Mouse (Mus musculus): ENCODE data around the gene Myadml2. TPM values are rescaled to one million over a fixed set of nuclear protein-coding genes. Genes with fewer than 3 reads are reported as not detected.

Gene Myadml2
- total and polyA plus RNA-seq, 3 experiments = not detected

GRCm38 (mm10) chr11:120633520-120634343 lies 14.2 kb downstream of the Myadml2 start, which contains the start of gene Mafg:
TSS of gene Mafg (minus strand) at chr11:120633600.
- Histone ChIP-seq H3K9me3 (replicated peaks; ENCODE audit: insufficient read depth, low read length) (no peaks in the 10 kb centered on the region), H3K4me1 (ENCODE audit: control insufficient read depth in 1 of 2, insufficient read depth in 2 of 2, low read length in 2 of 2) (peaks cover 26 to 48% of the 10 kb centered on the region in 2 experiments)
- peak; percentile 99 for DNase-seq (ENCODE audit: low read depth, low spot score)

DNA sequence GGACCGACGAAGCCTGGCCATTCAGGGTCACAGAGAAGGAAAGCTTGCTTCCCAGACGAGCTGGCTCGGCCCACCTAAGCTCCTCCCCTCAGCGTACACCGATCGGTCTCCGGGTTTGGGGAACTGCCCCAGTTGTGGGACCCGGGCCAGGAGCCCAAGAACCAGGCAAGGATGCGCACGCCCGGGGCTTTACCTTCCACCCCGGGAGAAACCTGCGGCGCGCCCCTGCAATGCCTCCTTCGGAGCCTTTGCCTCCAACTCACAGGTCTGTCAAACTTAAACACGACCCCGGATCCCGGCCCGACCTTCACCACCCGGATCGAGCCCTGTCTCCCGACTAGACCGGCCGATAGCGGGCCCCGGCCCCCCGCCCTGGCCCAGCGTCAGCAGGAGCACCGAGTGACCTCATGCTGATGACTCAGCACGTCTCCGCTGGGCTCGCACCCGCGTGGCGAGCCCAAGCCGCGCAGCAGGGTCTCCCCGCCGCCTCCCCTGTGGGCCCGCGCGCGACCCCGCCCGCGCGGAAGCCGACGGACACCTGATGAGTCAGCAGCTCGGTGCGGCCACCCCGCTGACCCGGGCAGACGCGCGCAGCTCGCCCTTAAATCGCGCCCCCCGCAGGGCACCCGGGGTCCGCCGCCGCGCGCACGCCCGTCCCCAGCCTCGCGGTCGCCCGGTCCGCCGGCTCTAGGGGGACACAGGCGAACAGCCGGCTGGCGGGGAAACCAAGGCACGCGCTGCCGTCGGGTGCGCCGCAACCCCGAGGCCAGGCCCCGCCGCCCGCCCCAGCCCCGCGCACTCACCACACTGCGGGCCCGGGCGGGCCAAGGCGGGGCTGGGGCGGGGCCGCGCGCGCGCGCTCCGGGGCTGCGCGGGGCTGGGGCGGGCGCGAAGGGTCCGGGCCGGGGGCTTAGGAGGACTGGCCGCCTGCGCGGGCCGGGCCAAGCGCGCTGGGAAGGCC lies 15.1 kb downstream of the Myadml2 start:
- peaks cover 26 to 48% of the 10 kb centered on the region in 2 experiments for H3K4me1 ChIP-seq (ENCODE audit: control insufficient read depth in 1 of 2, insufficient read depth in 2 of 2, low read length in 2 of 2)
- peak overlapping the region; percentile 79 to 87 for H3K4me3 ChIP-seq (ENCODE audit: control insufficient read depth in 1 of 2, insufficient read depth in 1 of 2, low read depth in 2 of 2, low read length in 2 of 2)
- H3K27ac ChIP-seq (ENCODE audit: control insufficient read depth, low read depth, low read length) = peak overlapping the region; percentile 78
- H3K9ac ChIP-seq (ENCODE audit: control insufficient read depth, low read depth, low read length, poor library complexity, severe bottlenecking) = peak overlapping the region; percentile 98
- no peaks in the 10 kb centered on the region for H3K9me3 ChIP-seq (replicated peaks; ENCODE audit: insufficient read depth, low read length)
- H3K36me3 ChIP-seq (ENCODE audit: control insufficient read depth in 1 of 2, insufficient read depth in 2 of 2, low read length in 2 of 2) = peaks cover 3 to 39% of the 10 kb centered on the region in 2 experiments; a peak in 3 of 4 replicates
- DNase-seq (ENCODE audit: low read depth, low spot score) = peak; percentile 93
- H3K79me2 ChIP-seq (ENCODE audit: control insufficient read depth, insufficient read depth, low read length, poor library complexity) = peaks cover 55% of the 10 kb centered on the region
- no peaks in the 10 kb centered on the region for H3K27me3 ChIP-seq (ENCODE audit: control insufficient read depth in 1 of 2, insufficient read depth in 2 of 2, low read length in 2 of 2)
- peak; percentile 62 for TF ChIP-seq NRF1 (IDR thresholded peaks at IDR 0.05; ENCODE audit: insufficient read depth, low read depth, low read length, poor library complexity, severe bottlenecking)
- peak in 1 of 2 experiments; percentile 80; a peak in 2 of 4 replicates for TF ChIP-seq POLR2A (IDR thresholded peaks at IDR 0.05; ENCODE audit: control insufficient read depth in 1 of 2, insufficient read depth in 1 of 2, low read depth in 1 of 2, low read length in 2 of 2, poor library complexity in 1 of 2)
- TF ChIP-seq GABPA (IDR thresholded peaks at IDR 0.05; ENCODE audit: low read depth, low read length) = peak; percentile 78; the same call in 1 of the 2 replicates
- TF ChIP-seq ELF1 (IDR thresholded peaks at IDR 0.05; ENCODE audit: low read depth, low read length) = no peak
- TF ChIP-seq GATA1 (IDR thresholded peaks at IDR 0.05; ENCODE audit: low read depth, low read length) = no peak
- no peak for TF ChIP-seq MEF2A (IDR thresholded peaks at IDR 0.05; ENCODE audit: extremely low read depth, insufficient replicate concordance, low read depth, low read length, poor library complexity, severe bottlenecking)
- no peak for TF ChIP-seq USF2 (IDR thresholded peaks at IDR 0.05; ENCODE audit: borderline replicate concordance in 1 of 2, insufficient read depth in 1 of 2, low read depth in 1 of 2, low read length in 2 of 2)
- peak; percentile 70; the same call in 1 of the 2 replicates for TF ChIP-seq POLR2AphosphoS2 (IDR thresholded peaks at IDR 0.05; ENCODE audit: low read length)
- 0 out of 2 replicates have a peak, but pooled peaks have one; percentile 62 for TF ChIP-seq MYC (IDR thresholded peaks at IDR 0.05; ENCODE audit: low read depth, low read length)
- no peak for TF ChIP-seq JUND (IDR thresholded peaks at IDR 0.05; ENCODE audit: low read depth, low read length)
- TF ChIP-seq MAZ (IDR thresholded peaks at IDR 0.05; ENCODE audit: low read depth, low read length) = peak; percentile 84; the same call in 1 of the 2 replicates
- TF ChIP-seq ZMIZ1 (IDR thresholded peaks at IDR 0.05; ENCODE audit: low read depth, low read length) = peak; percentile 47

More at GRCm38 (mm10) chr11:120633520-120634343, 14.2 kb downstream of the Myadml2 start, which contains the start of gene Mafg:
- no peaks in the 10 kb centered on the region for H3K27me3 ChIP-seq (ENCODE audit: control insufficient read depth in 1 of 2, insufficient read depth in 2 of 2, low read length in 2 of 2)
- TF ChIP-seq GATA1 (IDR thresholded peaks at IDR 0.05; ENCODE audit: low read depth, low read length) (no peak), KAT2A (conservative IDR thresholded peaks at IDR 0.05; ENCODE audit: low read depth, low read length) (no peak), POLR2A (IDR thresholded peaks at IDR 0.05; ENCODE audit: control insufficient read depth in 1 of 2, insufficient read depth in 1 of 2, low read depth in 1 of 2, low read length in 2 of 2, poor library complexity in 1 of 2) (peak in 1 of 2 experiments; percentile 87; a peak in 3 of 4 replicates), NELFE (IDR thresholded peaks at IDR 0.05; ENCODE audit: low read depth, low read length) (peak; percentile 65; the same call in 1 of the 2 replicates), GABPA (IDR thresholded peaks at IDR 0.05; ENCODE audit: low read depth, low read length) (no peak), ETS1 (IDR thresholded peaks at IDR 0.05; ENCODE audit: low read depth, low read length) (peak; percentile 52; the same call in 1 of the 2 replicates), USF2 (IDR thresholded peaks at IDR 0.05; ENCODE audit: borderline replicate concordance in 1 of 2, insufficient read depth in 1 of 2, low read depth in 1 of 2, low read length in 2 of 2) (peak; percentile 81 to 94; a peak in 3 of 4 replicates), BHLHE40 (IDR thresholded peaks at IDR 0.05; ENCODE audit: borderline replicate concordance, low read depth, low read length) (peak; percentile 27; the same call in 1 of the 2 replicates), SMC3 (IDR thresholded peaks at IDR 0.05; ENCODE audit: low read depth, low read length) (no peak), MXI1 (IDR thresholded peaks at IDR 0.05; ENCODE audit: low read depth, low read length) (peak; percentile 91), MAZ (IDR thresholded peaks at IDR 0.05; ENCODE audit: low read depth, low read length) (no peak), MAFK (IDR thresholded peaks at IDR 0.05; ENCODE audit: borderline replicate concordance, low read depth, low read length) (no peak), ELF1 (IDR thresholded peaks at IDR 0.05; ENCODE audit: low read depth, low read length) (peak; percentile 74), TAL1 (IDR thresholded peaks at IDR 0.05; ENCODE audit: low read length) (no peak), MYC (IDR thresholded peaks at IDR 0.05; ENCODE audit: low read depth, low read length) (peak; percentile 78), CHD2 (IDR thresholded peaks at IDR 0.05; ENCODE audit: low read length) (peak; percentile 93), POLR2AphosphoS2 (IDR thresholded peaks at IDR 0.05; ENCODE audit: low read length) (no peak), TCF12 (IDR thresholded peaks at IDR 0.05; ENCODE audit: low read depth, low read length) (peak; percentile 55; the same call in 1 of the 2 replicates), SIN3A (IDR thresholded peaks at IDR 0.05; ENCODE audit: low read length) (peak; percentile 94), MAX (IDR thresholded peaks at IDR 0.05; ENCODE audit: low read length) (peak; percentile 93), NRF1 (IDR thresholded peaks at IDR 0.05; ENCODE audit: insufficient read depth, low read depth, low read length, poor library complexity, severe bottlenecking) (peak; percentile 95), EP300 (IDR thresholded peaks at IDR 0.05; ENCODE audit: low read depth in 1 of 2, low read length in 2 of 2) (0 out of 4 replicates have a peak, but pooled peaks of 1 of the 2 experiments have one; percentile 12), CTCF (IDR thresholded peaks at IDR 0.05 in 2 of 3, conservative IDR thresholded peaks at IDR 0.05 in 1 of 3; ENCODE audit: control insufficient read depth in 1 of 3, insufficient read depth in 1 of 3, low read depth in 2 of 3, low read length in 3 of 3, poor library complexity in 1 of 3, severe bottlenecking in 1 of 3) (0 out of 6 replicates have a peak, but pooled peaks of 1 of the 3 experiments have one; percentile 2), HCFC1 (IDR thresholded peaks at IDR 0.05; ENCODE audit: low read depth, low read length) (peak; percentile 82), ZMIZ1 (IDR thresholded peaks at IDR 0.05; ENCODE audit: low read depth, low read length) (no peak), UBTF (IDR thresholded peaks at IDR 0.05; ENCODE audit: borderline replicate concordance, insufficient read depth, low read depth, low read length) (no peak), MYB (IDR thresholded peaks at IDR 0.05; ENCODE audit: low read depth, low read length) (no peak), USF1 (IDR thresholded peaks at IDR 0.05; ENCODE audit: low read depth, low read length) (peak; percentile 98), TBP (IDR thresholded peaks at IDR 0.05; ENCODE audit: low read depth, low read length) (0 out of 2 replicates have a peak, but pooled peaks have one; percentile 25), MEF2A (IDR thresholded peaks at IDR 0.05; ENCODE audit: extremely low read depth, insufficient replicate concordance, low read depth, low read length, poor library complexity, severe bottlenecking) (no peak)
- peaks cover 51% of the 10 kb centered on the region for H3K79me2 ChIP-seq (ENCODE audit: control insufficient read depth, insufficient read depth, low read length, poor library complexity)
- peak within 1 kb of the TSS; percentile 98 for H3K9ac ChIP-seq (ENCODE audit: control insufficient read depth, low read depth, low read length, poor library complexity, severe bottlenecking)
- peak within 1 kb of the TSS; percentile 78 for H3K27ac ChIP-seq (ENCODE audit: control insufficient read depth, low read depth, low read length)
- H3K36me3 ChIP-seq (ENCODE audit: control insufficient read depth in 1 of 2, insufficient read depth in 2 of 2, low read length in 2 of 2) = peaks cover 3 to 39% of the 10 kb centered on the region in 2 experiments; a peak in 3 of 4 replicates
- peak within 1 kb of the TSS; percentile 79 to 87 for H3K4me3 ChIP-seq (ENCODE audit: control insufficient read depth in 1 of 2, insufficient read depth in 1 of 2, low read depth in 2 of 2, low read length in 2 of 2)

Data from MEL (cell line).